Mouse (Mus musculus) testis, adult 2 months (tissue): ENCODE data around the gene Rgs6.

Experiments
- CTCF ChIP-seq: fragments of 200-500 bp; IDR thresholded peaks from 2 replicates; pipeline ENCODE4 v1.5.1; 2012; ENCODE audit warnings: low read depth, mild to moderate bottlenecking, inconsistent platforms, low read length, moderate library complexity; ENCODE audit not compliant: control insufficient read depth, insufficient read depth, insufficient replicate concordance
- POLR2A ChIP-seq: fragments of 200-500 bp; IDR thresholded peaks from 2 replicates; pipeline ENCODE4 v1.6.1; 2012; ENCODE audit warnings: low read depth, mild to moderate bottlenecking, inconsistent platforms, low read length, moderate library complexity; ENCODE audit not compliant: control insufficient read depth

DNA sequence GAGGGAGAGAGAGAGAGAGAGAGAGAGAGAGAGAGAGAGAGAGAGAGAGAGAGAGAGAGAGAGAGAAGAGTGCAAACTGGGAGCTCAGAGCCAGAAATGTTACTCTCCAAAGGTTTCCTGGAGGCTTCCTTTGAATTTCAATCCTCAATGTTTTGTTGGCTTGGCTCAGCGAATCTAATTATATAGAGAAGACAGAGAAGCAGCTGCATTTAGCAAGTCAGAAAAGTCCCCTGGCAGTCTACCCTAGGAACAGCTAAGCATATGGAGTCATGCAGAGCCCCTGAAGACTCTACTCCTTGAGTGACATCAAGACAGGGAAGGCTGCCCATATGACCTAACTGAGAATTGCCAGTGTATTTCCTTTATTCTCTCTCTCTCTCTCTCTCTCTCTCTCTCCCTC is 317.7 kb downstream of the Rgs6 start:
- no peak for TF ChIP-seq CTCF
- TF ChIP-seq POLR2A = no peak
